Comparison of ENCODE assay signal across 17 mouse cellular contexts in genomic region chr10:61389020-61389419, GRCm38 (mm10). TPM values are rescaled to one million over a fixed set of nuclear protein-coding genes. Genes with fewer than 3 reads are reported as not detected.
A peak's percentile ranks its signal among the peaks of the same experiment; 100 is the strongest.
DNase-seq lines count a peak whose midpoint lies in the region; ATAC-seq lines count a peak whose summit lies in the region.
"Had no signal": no experiment of that assay in that cellular context is flagged by ENCODE, and none has a peak within 500 bp of the region (broad histone marks: within the 10 kb centered on the region; RNA-seq: fewer than 3 reads in every experiment).

No protein-coding gene starts in this region.

- ATAC-seq in midbrain, embryonic 11.5 days (ENCODE audit: low FRiP score): no peak
- peak; percentile 72 for ATAC-seq in hindbrain, embryonic 13.5 days (ENCODE audit: low FRiP score)
- ATAC-seq in midbrain, embryonic 13.5 days: peak; percentile 55
- peak; percentile 75 for ATAC-seq in neural tube, embryonic 15.5 days (ENCODE audit: low FRiP score)
- ATAC-seq: forebrain, embryonic 13.5 days; Patski had no signal

- no peak for DNase-seq in midbrain, embryonic 10.5 days (ENCODE audit: low spot score)
- no peak for DNase-seq in midbrain, embryonic 11.5 days (ENCODE audit: low spot score, missing footprints)
- DNase-seq in thymus, postnatal 10 days (ENCODE audit: low spot score in 2 of 2): no peak
- no peak for DNase-seq in layer of hippocampus, adult 9-11 months
- DNase-seq: adrenal gland, postnatal 36 days; cerebellum, postnatal 14 days; heart, postnatal 4 days; kidney, adult 18-20 months; kidney, postnatal 10 days; lung, postnatal 10 days; right cerebral cortex, postnatal 14 days had no signal

- H3K27ac ChIP-seq in midbrain, embryonic 10.5 days (replicated peaks): peak overlapping the region; percentile 18; the same call in 1 of the 2 replicates
- no peak overlapping the region for H3K27ac ChIP-seq in midbrain, embryonic 11.5 days (ENCODE audit: low read depth, low read length)
- H3K27ac ChIP-seq in hindbrain, embryonic 13.5 days: no peak overlapping the region
- no peak overlapping the region for H3K27ac ChIP-seq in midbrain, embryonic 13.5 days
- no peak overlapping the region for H3K27ac ChIP-seq in neural tube, embryonic 15.5 days (replicated peaks)
- H3K27ac ChIP-seq: forebrain, embryonic 13.5 days had no signal

- no peak overlapping the region for H3K4me3 ChIP-seq in midbrain, embryonic 10.5 days
- no peak overlapping the region for H3K4me3 ChIP-seq in midbrain, embryonic 11.5 days (ENCODE audit: low read depth, low read length)
- no peak overlapping the region for H3K4me3 ChIP-seq in hindbrain, embryonic 13.5 days
- H3K4me3 ChIP-seq in midbrain, embryonic 13.5 days (replicated peaks): no peak overlapping the region
- H3K4me3 ChIP-seq in neural tube, embryonic 15.5 days (replicated peaks): no peak overlapping the region
- H3K4me3 ChIP-seq: forebrain, embryonic 13.5 days; myocyte had no signal

- peaks cover 38% of the 10 kb centered on the region for H3K27me3 ChIP-seq in midbrain, embryonic 10.5 days (ENCODE audit: low read depth, poor library complexity, severe bottlenecking)
- H3K27me3 ChIP-seq in midbrain, embryonic 11.5 days (ENCODE audit: control insufficient read depth, insufficient read depth, low read length): no peaks in the 10 kb centered on the region
- H3K27me3 ChIP-seq in hindbrain, embryonic 13.5 days: peaks cover 11% of the 10 kb centered on the region
- H3K27me3 ChIP-seq in midbrain, embryonic 13.5 days: 0 out of 2 replicates have a peak, but pooled peaks cover 8% of the 10 kb centered on the region
- no peaks in the 10 kb centered on the region for H3K27me3 ChIP-seq in neural tube, embryonic 15.5 days (replicated peaks)

- no peak overlapping the region for H3K9ac ChIP-seq in midbrain, embryonic 11.5 days (ENCODE audit: low read length)
- H3K9ac ChIP-seq in hindbrain, embryonic 13.5 days: no peak overlapping the region
- H3K9ac ChIP-seq in midbrain, embryonic 13.5 days (replicated peaks): no peak overlapping the region
- H3K9ac ChIP-seq in neural tube, embryonic 15.5 days (replicated peaks): no peak overlapping the region
- H3K9ac ChIP-seq: forebrain, embryonic 13.5 days had no signal

- 32% methylated on average over 5 of the region's 5 CpGs for WGBS in midbrain, embryonic 10.5 days
- WGBS in midbrain, embryonic 11.5 days: 21% methylated on average over 5 of the region's 5 CpGs
- 12% methylated on average over 5 of the region's 5 CpGs for WGBS in hindbrain, embryonic 13.5 days
- 11% methylated on average over 5 of the region's 5 CpGs for WGBS in midbrain, embryonic 13.5 days
- WGBS in neural tube, embryonic 15.5 days: 13% methylated on average over 5 of the region's 5 CpGs

- no peaks in the 10 kb centered on the region for H3K9me3 ChIP-seq in midbrain, embryonic 10.5 days (replicated peaks)
- no peaks in the 10 kb centered on the region for H3K9me3 ChIP-seq in midbrain, embryonic 11.5 days (ENCODE audit: control insufficient read depth, low read length)
- no peaks in the 10 kb centered on the region for H3K9me3 ChIP-seq in hindbrain, embryonic 13.5 days
- no peaks in the 10 kb centered on the region for H3K9me3 ChIP-seq in midbrain, embryonic 13.5 days
- no peaks in the 10 kb centered on the region for H3K9me3 ChIP-seq in neural tube, embryonic 15.5 days (replicated peaks)
- H3K9me3 ChIP-seq: forebrain, embryonic 13.5 days had no signal

- no peak overlapping the region for H3K4me2 ChIP-seq in midbrain, embryonic 11.5 days
- H3K4me2 ChIP-seq in hindbrain, embryonic 13.5 days: no peak overlapping the region
- no peak overlapping the region for H3K4me2 ChIP-seq in midbrain, embryonic 13.5 days (replicated peaks)
- no peak overlapping the region for H3K4me2 ChIP-seq in neural tube, embryonic 15.5 days
- H3K4me2 ChIP-seq: forebrain, embryonic 13.5 days had no signal

- H3K4me1 ChIP-seq in midbrain, embryonic 10.5 days: peaks cover 20% of the 10 kb centered on the region
- H3K4me1 ChIP-seq in midbrain, embryonic 11.5 days (ENCODE audit: control insufficient read depth, insufficient read depth, low read length): peaks cover 7% of the 10 kb centered on the region
- H3K4me1 ChIP-seq in hindbrain, embryonic 13.5 days (replicated peaks): peaks cover 10% of the 10 kb centered on the region
- H3K4me1 ChIP-seq in midbrain, embryonic 13.5 days (replicated peaks): peaks cover 4% of the 10 kb centered on the region
- peaks cover 8% of the 10 kb centered on the region for H3K4me1 ChIP-seq in neural tube, embryonic 15.5 days

- no peaks in the 10 kb centered on the region for H3K36me3 ChIP-seq in midbrain, embryonic 10.5 days
- H3K36me3 ChIP-seq in midbrain, embryonic 11.5 days (ENCODE audit: control insufficient read depth, insufficient read depth, low read length): no peaks in the 10 kb centered on the region
- no peaks in the 10 kb centered on the region for H3K36me3 ChIP-seq in hindbrain, embryonic 13.5 days
- H3K36me3 ChIP-seq in midbrain, embryonic 13.5 days: no peaks in the 10 kb centered on the region
- no peaks in the 10 kb centered on the region for H3K36me3 ChIP-seq in neural tube, embryonic 15.5 days

RNA-seq across cellular contexts. Expression of gene Pald1, which starts 5.7 kb away (rescaled TPM):
- polyA plus RNA-seq in midbrain, embryonic 10.5 days (2016; fragmentation: Nextera tagmentation; extraction: Ambion mirVana): 35.8 and 36.1 TPM in 2 replicates
- 15.3 and 17.3 TPM in 2 replicates for polyA plus RNA-seq in midbrain, embryonic 11.5 days (2014; fragmentation: Nextera tagmentation; extraction: Ambion mirVana)
- 29.4 and 30.8 TPM in 2 replicates for polyA plus RNA-seq in hindbrain, embryonic 13.5 days (2015; fragmentation: Nextera tagmentation; extraction: Ambion mirVana)
- 17.5 and 21.1 TPM in 2 replicates for polyA plus RNA-seq in midbrain, embryonic 13.5 days (2015; fragmentation: Nextera tagmentation; extraction: Ambion mirVana)
- 24.9 and 27.8 TPM in 2 replicates for polyA plus RNA-seq in neural tube, embryonic 15.5 days (2015; fragmentation: Nextera tagmentation; extraction: Ambion mirVana)

RNA-seq across cellular contexts. Expression of gene Nodal, which starts 28.8 kb away (rescaled TPM):
- 0.25 and 0.26 TPM in 2 replicates for polyA plus RNA-seq in midbrain, embryonic 10.5 days (2016; fragmentation: Nextera tagmentation; extraction: Ambion mirVana)
- polyA plus RNA-seq in midbrain, embryonic 11.5 days (2014; fragmentation: Nextera tagmentation; extraction: Ambion mirVana): 0.10 TPM in 1 of 2 replicates, not detected in the other
- polyA plus RNA-seq in hindbrain, embryonic 13.5 days (2015; fragmentation: Nextera tagmentation; extraction: Ambion mirVana): 0.09 TPM in 1 of 2 replicates, not detected in the other
- polyA plus RNA-seq in midbrain, embryonic 13.5 days (2015; fragmentation: Nextera tagmentation; extraction: Ambion mirVana): not detected in 2 replicates
- 0.14 and 0.23 TPM in 2 replicates for polyA plus RNA-seq in neural tube, embryonic 15.5 days (2015; fragmentation: Nextera tagmentation; extraction: Ambion mirVana)
- polyA plus RNA-seq: Patski had no signal
